Mouse (Mus musculus): ENCODE results near the gene Fbxw11.

GRCm38 (mm10) chr11:32781633-32782404, 139.3 kb downstream of the Fbxw11 start:
- TF ChIP-seq USF1 (IDR thresholded peaks at IDR 0.05; ENCODE audit: low read depth) = no peak
- TF ChIP-seq POLR2A (IDR thresholded peaks at IDR 0.05; ENCODE audit: insufficient read length, low read depth) = no peak
- no peak for TF ChIP-seq E2F4 (IDR thresholded peaks at IDR 0.05; ENCODE audit: insufficient read depth)
- TF ChIP-seq CEBPB (IDR thresholded peaks at IDR 0.05; ENCODE audit: insufficient read depth, poor library complexity, severe bottlenecking) = no peak
- no peak for TF ChIP-seq TCF12 (IDR thresholded peaks at IDR 0.05; ENCODE audit: insufficient read depth, poor library complexity, severe bottlenecking)
- no peak for TF ChIP-seq SRF (IDR thresholded peaks at IDR 0.05; ENCODE audit: control insufficient read depth, insufficient read length, low read depth)
- TF ChIP-seq POLR2AphosphoS2 (IDR thresholded peaks at IDR 0.05; ENCODE audit: insufficient read length, low read depth) = no peak
- TF ChIP-seq TCF3 (IDR thresholded peaks at IDR 0.05; ENCODE audit: insufficient read length, low read depth) = no peak
- TF ChIP-seq MYOD1 (IDR thresholded peaks at IDR 0.05; ENCODE audit: control insufficient read depth in 1 of 3, insufficient read length in 2 of 3, low read depth in 2 of 3) = no peak
- TF ChIP-seq REST (IDR thresholded peaks at IDR 0.05; ENCODE audit: insufficient read depth, insufficient read length) = no peak
- TF ChIP-seq MAX (IDR thresholded peaks at IDR 0.05; ENCODE audit: low read depth) = no peak
